Mouse (Mus musculus) frontal cortex, adult (tissue): ENCODE results near the gene Rps6kc1.

ENCODE experiments used
- ATAC-seq: cut with Nextera tagmentation; 2 replicates; pipeline ENCODE4 v1.9.2; 2017; ENCODE audit warnings: mild to moderate bottlenecking, moderate library complexity, mixed read lengths; ENCODE audit not compliant: low TSS enrichment

Rps6kc1 gene

GRCm38 (mm10) chr1:190901082-190901481 lies 10.5 kb downstream of the Rps6kc1 start:
- ATAC-seq = no peak

- ATAC-seq = no peak; the same call in 1 of the 2 replicates
Measured at GRCm38 (mm10) chr1:190898899-190899575, 12.5 kb downstream of the Rps6kc1 start.

GRCm38 (mm10) chr1:190898186-190898585 lies 13.4 kb downstream of the Rps6kc1 start:
- ATAC-seq = no peak

- ATAC-seq = no peak
Measured at GRCm38 (mm10) chr1:190893559-190894167, 17.9 kb downstream of the Rps6kc1 start.

- no peak for ATAC-seq
Measured at GRCm38 (mm10) chr1:190888646-190889045, 22.9 kb downstream of the Rps6kc1 start.

GRCm38 (mm10) chr1:190888031-190888430 lies 23.5 kb downstream of the Rps6kc1 start:
- ATAC-seq = no peak

GRCm38 (mm10) chr1:190886014-190886413 lies 25.6 kb downstream of the Rps6kc1 start:
- ATAC-seq = no peak

GRCm38 (mm10) chr1:190881422-190881821 lies 30.1 kb downstream of the Rps6kc1 start:
- peak; percentile 51; the same call in 1 of the 2 replicates for ATAC-seq

GRCm38 (mm10) chr1:190880638-190881037 lies 30.9 kb downstream of the Rps6kc1 start:
- ATAC-seq = no peak

GRCm38 (mm10) chr1:190875751-190876150 lies 35.8 kb downstream of the Rps6kc1 start:
- peak; percentile 71 for ATAC-seq

- ATAC-seq = no peak
Measured at GRCm38 (mm10) chr1:190875089-190875488, 36.5 kb downstream of the Rps6kc1 start.

GRCm38 (mm10) chr1:190871068-190871467 lies 40.5 kb downstream of the Rps6kc1 start:
- no peak for ATAC-seq

- no peak for ATAC-seq
Measured at GRCm38 (mm10) chr1:190869996-190870395, 41.6 kb downstream of the Rps6kc1 start.

- peak; percentile 73 for ATAC-seq
Measured at GRCm38 (mm10) chr1:190868790-190869189, 42.8 kb downstream of the Rps6kc1 start.

GRCm38 (mm10) chr1:190861626-190862025 lies 49.9 kb downstream of the Rps6kc1 start:
- ATAC-seq = no peak

GRCm38 (mm10) chr1:190854465-190854864 lies 57.1 kb downstream of the Rps6kc1 start:
- no peak for ATAC-seq

GRCm38 (mm10) chr1:190849162-190849865 lies 62.3 kb downstream of the Rps6kc1 start:
- no peak for ATAC-seq

GRCm38 (mm10) chr1:190848676-190849075 lies 62.9 kb downstream of the Rps6kc1 start:
- ATAC-seq = no peak

GRCm38 (mm10) chr1:190846956-190847355 lies 64.6 kb downstream of the Rps6kc1 start:
- no peak for ATAC-seq

GRCm38 (mm10) chr1:190846074-190846730 lies 65.4 kb downstream of the Rps6kc1 start:
- peak; percentile 39 for ATAC-seq

GRCm38 (mm10) chr1:190845419-190845818 lies 66.2 kb downstream of the Rps6kc1 start:
- no peak for ATAC-seq

- no peak for ATAC-seq
Measured at GRCm38 (mm10) chr1:190844356-190844755, 67.2 kb downstream of the Rps6kc1 start.
